Mouse (Mus musculus) MEL (cell line): ENCODE results near the gene Lcn6.

ENCODE experiments used
- CTCF ChIP-seq, 3 experiments: IDR thresholded peaks in 2 of 3; conservative IDR thresholded peaks in 1 of 3; 2 replicates each; pipeline ENCODE4 v1.5.1; 2011 to 2012; ENCODE audit warnings: low read length in 3 of 3, low read depth in 2 of 3, mild to moderate bottlenecking in 2 of 3, improper control_type of control experiment in 1 of 3, inconsistent platforms in 1 of 3, mixed read lengths in 1 of 3, moderate library complexity in 1 of 3; ENCODE audit not compliant: control insufficient read depth in 1 of 3, insufficient read depth in 1 of 3, poor library complexity in 1 of 3, severe bottlenecking in 1 of 3
- ETS1 ChIP-seq: IDR thresholded peaks from 2 replicates; pipeline ENCODE4 v1.6.1; 2012; ENCODE audit warnings: low read depth, mild to moderate bottlenecking, inconsistent platforms, low read length, improper control_type of control experiment, moderate library complexity
- GATA1 ChIP-seq: IDR thresholded peaks from 2 replicates; pipeline ENCODE4 v1.6.1; 2011; ENCODE audit warnings: low read depth, low read length, improper control_type of control experiment
- JUND ChIP-seq: IDR thresholded peaks from 2 replicates; pipeline ENCODE4 v1.6.1; 2011; ENCODE audit warnings: low read depth, mild to moderate bottlenecking, improper control_type of control experiment, low read length
- MAX ChIP-seq: IDR thresholded peaks from 2 replicates; pipeline ENCODE4 v1.6.1; 2011; ENCODE audit warnings: low read length, improper control_type of control experiment
- MAZ ChIP-seq: IDR thresholded peaks from 2 replicates; pipeline ENCODE4 v1.6.1; 2012; ENCODE audit warnings: low read depth, mild to moderate bottlenecking, inconsistent platforms, low read length, improper control_type of control experiment
- POLR2A ChIP-seq, 2 experiments: IDR thresholded peaks; 2 replicates each; pipeline ENCODE4 v1.6.1; 2011 to 2012; ENCODE audit warnings: low read length in 2 of 2, mild to moderate bottlenecking in 2 of 2, control low read depth in 1 of 2, improper control_type of control experiment in 1 of 2, low read depth in 1 of 2, moderate library complexity in 1 of 2; ENCODE audit not compliant: control insufficient read depth in 1 of 2, insufficient read depth in 1 of 2, poor library complexity in 1 of 2
- POLR2AphosphoS2 ChIP-seq: IDR thresholded peaks from 2 replicates; pipeline ENCODE4 v1.6.1; 2011; ENCODE audit warnings: low read length, improper control_type of control experiment
- USF1 ChIP-seq: IDR thresholded peaks from 2 replicates; pipeline ENCODE4 v1.6.1; 2014; ENCODE audit warnings: low read depth, mild to moderate bottlenecking, inconsistent platforms, low read length, improper control_type of control experiment, moderate library complexity
- USF2 ChIP-seq, 2 experiments: IDR thresholded peaks; 2 replicates each; pipeline ENCODE4 v1.6.1; 2011 to 2012; ENCODE audit warnings: improper control_type of control experiment in 2 of 2, low read length in 2 of 2, borderline replicate concordance in 1 of 2, inconsistent platforms in 1 of 2, low read depth in 1 of 2, mild to moderate bottlenecking in 1 of 2; ENCODE audit not compliant: insufficient read depth in 1 of 2
- ZKSCAN1 ChIP-seq: IDR thresholded peaks from 2 replicates; pipeline ENCODE4 v1.6.1; 2012; ENCODE audit warnings: low read depth, mild to moderate bottlenecking, inconsistent platforms, low read length, improper control_type of control experiment, moderate library complexity
- ZMIZ1 ChIP-seq: IDR thresholded peaks from 2 replicates; pipeline ENCODE4 v1.6.1; 2012; ENCODE audit warnings: low read depth, mild to moderate bottlenecking, inconsistent platforms, low read length, improper control_type of control experiment, moderate library complexity

DNA sequence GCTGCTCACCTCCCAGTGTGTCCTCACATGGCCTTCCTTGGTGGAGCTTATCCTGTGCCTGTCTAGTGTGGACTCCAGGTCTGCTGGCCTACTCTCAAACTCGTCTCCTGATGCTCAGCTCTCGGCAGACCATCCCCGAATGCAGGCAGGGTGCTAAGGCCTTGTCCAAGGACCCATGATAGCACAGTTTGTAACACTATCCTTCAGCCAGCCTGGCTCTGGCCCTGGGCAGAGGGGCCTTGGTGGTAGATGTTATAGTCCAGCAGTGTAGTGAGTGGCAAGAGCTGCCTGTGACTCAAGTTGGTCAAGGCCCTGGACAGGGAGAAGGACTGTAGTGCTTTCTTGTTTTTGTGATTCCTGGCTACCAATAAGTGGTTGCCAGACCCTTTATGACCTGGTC lies 43.0 kb upstream of the Lcn6 start:
- no peak for TF ChIP-seq POLR2A (IDR thresholded peaks at IDR 0.05; ENCODE audit: control insufficient read depth in 1 of 2, insufficient read depth in 1 of 2, low read depth in 1 of 2, low read length in 2 of 2, poor library complexity in 1 of 2)
- no peak for TF ChIP-seq CTCF (IDR thresholded peaks at IDR 0.05 in 2 of 3, conservative IDR thresholded peaks at IDR 0.05 in 1 of 3; ENCODE audit: control insufficient read depth in 1 of 3, insufficient read depth in 1 of 3, low read depth in 2 of 3, low read length in 3 of 3, poor library complexity in 1 of 3, severe bottlenecking in 1 of 3)
- no peak for TF ChIP-seq ZKSCAN1
- TF ChIP-seq JUND, result no peak
- TF ChIP-seq ETS1, result no peak
- no peak for TF ChIP-seq POLR2AphosphoS2
- no peak for TF ChIP-seq USF2 (IDR thresholded peaks at IDR 0.05; ENCODE audit: borderline replicate concordance in 1 of 2, insufficient read depth in 1 of 2, low read depth in 1 of 2, low read length in 2 of 2)
- no peak for TF ChIP-seq USF1
- no peak for TF ChIP-seq GATA1
- no peak for TF ChIP-seq ZMIZ1
- TF ChIP-seq MAZ, result no peak
- TF ChIP-seq MAX, result no peak
